ENCODE assay signal across 9 mouse cellular contexts in genomic region chr4:149562905-149563347, GRCm38 (mm10). TPM values are rescaled to one million over a fixed set of nuclear protein-coding genes. Genes with fewer than 3 reads are reported as not detected.
DNase-seq lines count a peak whose midpoint lies in the region; ATAC-seq lines count a peak whose summit lies in the region.
"Had no signal": no experiment of that assay in that cellular context is flagged by ENCODE, and none has a peak within 500 bp of the region (broad histone marks: within the 10 kb centered on the region; RNA-seq: fewer than 3 reads in every experiment).

No protein-coding gene starts in this region.

- peak overlapping the region; percentile 43 for H3K4me2 ChIP-seq in heart, embryonic 13.5 days
- no peak overlapping the region for H3K4me2 ChIP-seq in midbrain, embryonic 12.5 days (replicated peaks)
- H3K4me2 ChIP-seq: liver, embryonic 13.5 days had no signal

- DNase-seq in kidney, postnatal 4 days = peak; percentile 44 to 50
- DNase-seq in kidney, postnatal 25 days = no peak
- DNase-seq in cerebellum, adult 9-11 months = peak; percentile 86
- no peak for DNase-seq in thymus, postnatal 25 days
- DNase-seq: liver, embryonic 13.5 days had no signal

- no peak for ATAC-seq in heart, embryonic 13.5 days (ENCODE audit: extremely low read depth, insufficient number of reproducible peaks, low FRiP score, low TSS enrichment)
- ATAC-seq in midbrain, embryonic 12.5 days (ENCODE audit: low FRiP score, low read depth) = peak; percentile 45; the same call in 1 of the 2 replicates
- ATAC-seq in activated CD4-positive, CD25-positive, alpha-beta regulatory T cell, adult 4 months = no peak
- no peak for ATAC-seq in granulocyte monocyte progenitor cell, adult 5-6 weeks (replicated peaks; ENCODE audit: poor library complexity, severe bottlenecking)

- no peaks in the 10 kb centered on the region for H3K27me3 ChIP-seq in heart, embryonic 13.5 days (replicated peaks)
- no peaks in the 10 kb centered on the region for H3K27me3 ChIP-seq in midbrain, embryonic 12.5 days
- H3K27me3 ChIP-seq: liver, embryonic 13.5 days had no signal

- H3K4me1 ChIP-seq in heart, embryonic 13.5 days = peaks cover 63% of the 10 kb centered on the region
- H3K4me1 ChIP-seq in midbrain, embryonic 12.5 days = peaks cover 49% of the 10 kb centered on the region

- 47% methylated on average over 7 of the region's 7 CpGs for WGBS in heart, embryonic 13.5 days
- 28% methylated on average over 7 of the region's 7 CpGs for WGBS in midbrain, embryonic 12.5 days

- peak overlapping the region; percentile 29 for H3K9ac ChIP-seq in heart, embryonic 13.5 days
- H3K9ac ChIP-seq in midbrain, embryonic 12.5 days (replicated peaks) = peak overlapping the region; percentile 34; the same call in 1 of the 2 replicates
- H3K9ac ChIP-seq: liver, embryonic 13.5 days had no signal

- no peak overlapping the region for H3K4me3 ChIP-seq in heart, embryonic 13.5 days
- no peak overlapping the region for H3K4me3 ChIP-seq in midbrain, embryonic 12.5 days
- H3K4me3 ChIP-seq: liver, embryonic 13.5 days had no signal

- H3K27ac ChIP-seq in heart, embryonic 13.5 days (replicated peaks) = peak overlapping the region; percentile 81
- H3K27ac ChIP-seq in midbrain, embryonic 12.5 days (replicated peaks) = peak overlapping the region; percentile 82
- H3K27ac ChIP-seq: liver, embryonic 13.5 days had no signal

- H3K36me3 ChIP-seq in heart, embryonic 13.5 days = peaks cover 20% of the 10 kb centered on the region
- peaks cover 11% of the 10 kb centered on the region for H3K36me3 ChIP-seq in midbrain, embryonic 12.5 days
- H3K36me3 ChIP-seq: liver, embryonic 13.5 days had no signal

- no peaks in the 10 kb centered on the region for H3K9me3 ChIP-seq in heart, embryonic 13.5 days
- H3K9me3 ChIP-seq in midbrain, embryonic 12.5 days = peaks cover 9% of the 10 kb centered on the region; the same call in 1 of the 2 replicates
- H3K9me3 ChIP-seq: liver, embryonic 13.5 days had no signal

RNA-seq across cellular contexts. Expression of gene Clstn1, which starts 23.3 kb away (rescaled TPM):
- polyA plus RNA-seq in heart, embryonic 13.5 days (2015; fragmentation: Nextera tagmentation; extraction: Ambion mirVana) = 9.2 and 13.6 TPM in 2 replicates
- polyA plus RNA-seq in midbrain, embryonic 12.5 days (2016; fragmentation: Nextera tagmentation; extraction: Ambion mirVana) = 84.4 and 103 TPM in 2 replicates
- polyA plus RNA-seq in activated CD4-positive, CD25-positive, alpha-beta regulatory T cell, adult 4 months (2017; shearing (Covaris generic)) = 1 to 10 TPM; 4.8 to 4.9 TPM
- 0.90 and 3.0 TPM in 2 replicates for total RNA-seq in granulocyte monocyte progenitor cell, adult 5-6 weeks (2014; fragmentation: Nextera tagmentation)
- 3.0 and 3.2 TPM in 2 replicates for total RNA-seq in granulocyte monocyte progenitor cell, adult 5-6 weeks (2017)

RNA-seq across cellular contexts. Expression of gene Ctnnbip1, which starts 44.9 kb away (rescaled TPM):
- 33.4 and 36.2 TPM in 2 replicates for polyA plus RNA-seq in heart, embryonic 13.5 days (2015; fragmentation: Nextera tagmentation; extraction: Ambion mirVana)
- polyA plus RNA-seq in midbrain, embryonic 12.5 days (2016; fragmentation: Nextera tagmentation; extraction: Ambion mirVana) = 66.3 and 68.2 TPM in 2 replicates
- polyA plus RNA-seq in activated CD4-positive, CD25-positive, alpha-beta regulatory T cell, adult 4 months (2017; shearing (Covaris generic)) = 1 to 10 TPM in 1 of 2 experiments, under 1 TPM in 1; 0.28 to 1.4 TPM
- 3.5 and 8.7 TPM in 2 replicates for total RNA-seq in granulocyte monocyte progenitor cell, adult 5-6 weeks (2014; fragmentation: Nextera tagmentation)
- total RNA-seq in granulocyte monocyte progenitor cell, adult 5-6 weeks (2017) = 2.8 and 4.6 TPM in 2 replicates

Comparison
In these comparisons a context has a peak if more than half of its experiments do, and no peak if none do; other contexts are left out.
1. DNase-seq: peak in kidney, postnatal 4 days (2 of 2) and cerebellum, adult 9-11 months (single experiment); none in kidney, postnatal 25 days (0 of 2) and thymus, postnatal 25 days (single experiment).
2. RNA of gene Ctnnbip1, which starts 44.9 kb away (polyA plus RNA-seq): 66.3 to 68.2 TPM in midbrain, embryonic 12.5 days and 33.4 to 36.2 TPM in heart, embryonic 13.5 days; 0.28 to 1.4 TPM in activated CD4-positive, CD25-positive, alpha-beta regulatory T cell, adult 4 months; every median in the first group is over 10 times any median in the second.